Comparison of ENCODE assay signal across 9 mouse cellular contexts in genomic region chr16:18127241-18127861, GRCm38 (mm10). TPM values are rescaled to one million over a fixed set of nuclear protein-coding genes. Genes with fewer than 3 reads are reported as not detected.
DNase-seq lines count a peak whose midpoint lies in the region; ATAC-seq and TF ChIP-seq lines count a peak whose summit lies in the region.
"Had no signal": no experiment of that assay in that cellular context is flagged by ENCODE, and none has a peak within 500 bp of the region (broad histone marks: within the 10 kb centered on the region; RNA-seq: fewer than 3 reads in every experiment).

TSS of gene Rtn4r (plus strand) at chr16:18127642.

- TF ChIP-seq POLR2A in small intestine, adult 2 months (IDR thresholded peaks at IDR 0.05; ENCODE audit: low read depth, low read length) = no peak; the same call in 1 of the 2 replicates

- peak within 1 kb of the TSS; percentile 89 for H3K9ac ChIP-seq in forebrain, embryonic 14.5 days (ENCODE audit: low read length)
- peak within 1 kb of the TSS; percentile 82 for H3K9ac ChIP-seq in hindbrain, embryonic 15.5 days

- H3K4me3 ChIP-seq in forebrain, embryonic 14.5 days (ENCODE audit: low read depth, low read length) = peak within 1 kb of the TSS; percentile 75
- peak within 1 kb of the TSS; percentile 81 for H3K4me3 ChIP-seq in hindbrain, embryonic 15.5 days
- H3K4me3 ChIP-seq in megakaryocyte, embryonic 14.5 days (replicated peaks) = peak within 1 kb of the TSS; percentile 95
- peak within 1 kb of the TSS; percentile 92 for H3K4me3 ChIP-seq in small intestine, adult 2 months (ENCODE audit: low read depth, low read length)

- DNase-seq in adrenal gland, adult (ENCODE audit: inconsistent age in 2 of 2, low spot score in 1 of 2) = peak; percentile 53 to 77
- DNase-seq in adrenal gland, adult 8-10 months = no peak
- DNase-seq in c-Kit-positive CD71-negative TER-119-negative erythroid progenitor cells, embryonic 14.5 days (ENCODE audit: low read depth) = peak; percentile 19
- peak; percentile 77 for DNase-seq in forebrain, embryonic 14.5 days (ENCODE audit: low spot score)
- peak; percentile 58 to 70 for DNase-seq in left cerebral cortex, postnatal 14 days (ENCODE audit: low spot score in 2 of 2)

- peak within 1 kb of the TSS; percentile 92 for H3K4me2 ChIP-seq in forebrain, embryonic 14.5 days (ENCODE audit: low read length)
- peak within 1 kb of the TSS; percentile 82 for H3K4me2 ChIP-seq in hindbrain, embryonic 15.5 days

- H3K9me3 ChIP-seq in forebrain, embryonic 14.5 days (replicated peaks; ENCODE audit: control insufficient read depth, low read length) = no peaks in the 10 kb centered on the region
- no peaks in the 10 kb centered on the region for H3K9me3 ChIP-seq in hindbrain, embryonic 15.5 days
- H3K9me3 ChIP-seq in megakaryocyte, embryonic 14.5 days = no peaks in the 10 kb centered on the region

- intact Hi-C loops in left cerebral cortex, postnatal 14 days (cut with DNase I) = loop anchor here (1.0 to 2.0 kb wide), 2 partner anchors 45 to 83 kb away; no protein-coding TSS in a partner anchor

- peaks cover 17% of the 10 kb centered on the region for H3K4me1 ChIP-seq in forebrain, embryonic 14.5 days (ENCODE audit: control insufficient read depth, insufficient read depth, low read length)
- peaks cover 40% of the 10 kb centered on the region for H3K4me1 ChIP-seq in hindbrain, embryonic 15.5 days (replicated peaks)
- H3K4me1 ChIP-seq in megakaryocyte, embryonic 14.5 days = peaks cover 93% of the 10 kb centered on the region
- peaks cover 18% of the 10 kb centered on the region for H3K4me1 ChIP-seq in small intestine, adult 2 months (ENCODE audit: control insufficient read depth, insufficient read depth, insufficient read length, low read length)

- H3K27me3 ChIP-seq in forebrain, embryonic 14.5 days (replicated peaks; ENCODE audit: control insufficient read depth, insufficient read depth, low read length) = 0 out of 2 replicates have a peak, but pooled peaks cover 4% of the 10 kb centered on the region
- H3K27me3 ChIP-seq in hindbrain, embryonic 15.5 days = no peaks in the 10 kb centered on the region
- H3K27me3 ChIP-seq in megakaryocyte, embryonic 14.5 days (replicated peaks) = peaks cover 32% of the 10 kb centered on the region
- peaks cover 10% of the 10 kb centered on the region; the same call in 1 of the 2 replicates for H3K27me3 ChIP-seq in small intestine, adult 2 months (ENCODE audit: control insufficient read depth, insufficient read depth, low read length)

- H3K27ac ChIP-seq in forebrain, embryonic 14.5 days (ENCODE audit: low read depth, low read length) = peak within 1 kb of the TSS; percentile 74
- peak within 1 kb of the TSS; percentile 87 for H3K27ac ChIP-seq in hindbrain, embryonic 15.5 days (replicated peaks)
- peak within 1 kb of the TSS; percentile 23; the same call in 1 of the 2 replicates for H3K27ac ChIP-seq in small intestine, adult 2 months (ENCODE audit: insufficient read depth, low read depth, low read length)

- under 1% methylated on average over 66 of the region's 96 CpGs for WGBS in forebrain, embryonic 14.5 days
- under 1% methylated on average over 59 of the region's 96 CpGs for WGBS in hindbrain, embryonic 15.5 days
- WGBS in small intestine, adult 2 months = under 1% methylated on average over 96 of the region's 96 CpGs

- peak; percentile 36; the same call in 1 of the 2 replicates for TF ChIP-seq CTCF in small intestine, adult 2 months (IDR thresholded peaks at IDR 0.05; ENCODE audit: extremely low read depth, insufficient read length, insufficient replicate concordance, low read depth, low read length)

- no peaks in the 10 kb centered on the region for H3K36me3 ChIP-seq in forebrain, embryonic 14.5 days (ENCODE audit: control insufficient read depth, insufficient read depth, low read length)
- no peaks in the 10 kb centered on the region for H3K36me3 ChIP-seq in hindbrain, embryonic 15.5 days
- peaks cover 34% of the 10 kb centered on the region for H3K36me3 ChIP-seq in megakaryocyte, embryonic 14.5 days (replicated peaks; ENCODE audit: low read length)
- H3K36me3 ChIP-seq in small intestine, adult 2 months (ENCODE audit: control insufficient read depth, insufficient read depth, low read length) = no peaks in the 10 kb centered on the region

- peak; percentile 81 for ATAC-seq in forebrain, embryonic 14.5 days
- peak; percentile 82 for ATAC-seq in hindbrain, embryonic 15.5 days (ENCODE audit: low FRiP score, low read depth)

RNA-seq across cellular contexts. Expression of gene Rtn4r, which starts in this region (rescaled TPM):
- under 1 TPM in 3 of 4 experiments, not detected in 1; 0.14 to 0.30 (median 0.23) TPM for total RNA-seq in adrenal gland, adult 8-10 months (2022)
- polyA plus RNA-seq in forebrain, embryonic 14.5 days (2014; fragmentation: Nextera tagmentation; extraction: Ambion mirVana) = 11.0 and 15.8 TPM in 2 replicates
- 24.7 and 25.5 TPM in 2 replicates for polyA plus RNA-seq in hindbrain, embryonic 15.5 days (2015; fragmentation: Nextera tagmentation; extraction: Ambion mirVana)
- 100 to 1,000 TPM; 105 to 118 TPM for total RNA-seq in left cerebral cortex, postnatal 14 days (2021)
- 56.5 and 164 TPM in 2 replicates for polyA plus RNA-seq in megakaryocyte, embryonic 14.5 days (2012; ENCODE audit: insufficient read depth, low replicate concordance)
- polyA plus RNA-seq in small intestine, adult 2 months (2012; rRNA removed) = 8.4 and 21.9 TPM in 2 replicates
- total RNA-seq: neutrophil, adult 5-6 weeks had no signal

Comparison
In these comparisons a context has a peak if more than half of its experiments do, and no peak if none do; other contexts are left out.
1. RNA of gene Rtn4r (total RNA-seq): 105 to 118 TPM in left cerebral cortex, postnatal 14 days; 0.14 to 0.30 TPM in adrenal gland, adult 8-10 months; every median in the first group is over 10 times any median in the second.
2. H3K27ac ChIP-seq: peak in every context shown above with its lines; median percentile 87 in hindbrain, embryonic 15.5 days; 74 in forebrain, embryonic 14.5 days; 23 in small intestine, adult 2 months.
3. Peak in every context shown above with its lines, with median percentiles within 50 percentile points of each other: H3K4me3 ChIP-seq.